Mouse (Mus musculus): ENCODE results near the gene Tas1r3.

Tas1r3 gene

DNA sequence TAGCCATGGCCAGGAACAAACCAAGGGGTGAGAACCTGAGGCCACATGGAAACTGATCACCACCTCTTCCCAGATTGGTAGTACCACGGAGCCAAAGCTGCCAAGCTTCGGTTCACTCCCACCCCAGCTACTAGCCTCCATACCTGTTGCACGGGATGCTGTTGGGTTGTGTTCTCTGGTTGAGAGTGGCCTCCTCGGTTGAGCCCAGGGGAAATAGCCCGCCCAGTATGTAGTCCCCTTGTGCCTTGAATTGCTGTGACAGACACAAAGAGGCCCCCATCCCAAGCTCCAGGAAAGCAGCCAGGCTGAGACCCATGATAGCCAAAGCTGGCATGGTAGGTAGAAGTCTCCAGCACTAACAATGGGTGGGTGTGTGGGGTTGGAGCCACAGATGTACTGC lies at the start of gene Tas1r3:
Tas1r3 (minus strand) TSS at position 362 of the 400 bp plus-strand sequence.
- no peak for DNase-seq (ENCODE audit: extremely low read depth, insufficient read length, low spot score)

DNA sequence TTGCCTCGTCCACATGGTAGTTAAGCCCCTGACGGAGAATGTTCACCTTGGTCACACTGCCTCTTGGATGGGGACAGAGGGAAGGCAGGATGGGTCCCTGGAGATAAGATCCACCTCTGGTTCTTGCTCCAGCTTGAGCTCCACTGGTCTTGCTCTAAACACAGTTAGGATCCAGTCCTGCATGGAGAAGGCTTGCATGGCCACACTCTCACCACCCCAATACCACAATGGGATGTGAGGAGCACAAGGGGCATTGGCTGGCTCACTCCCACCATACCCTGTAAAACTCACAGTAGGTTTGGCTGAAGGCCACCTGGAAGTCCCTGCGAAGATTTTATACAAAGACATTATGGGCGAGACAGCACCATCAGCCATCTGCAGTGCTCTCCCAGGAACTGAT lies 45.6 kb upstream of the Tas1r3 start:
- DNase-seq (ENCODE audit: extremely low read depth, insufficient read length, low spot score) = no peak

DNA sequence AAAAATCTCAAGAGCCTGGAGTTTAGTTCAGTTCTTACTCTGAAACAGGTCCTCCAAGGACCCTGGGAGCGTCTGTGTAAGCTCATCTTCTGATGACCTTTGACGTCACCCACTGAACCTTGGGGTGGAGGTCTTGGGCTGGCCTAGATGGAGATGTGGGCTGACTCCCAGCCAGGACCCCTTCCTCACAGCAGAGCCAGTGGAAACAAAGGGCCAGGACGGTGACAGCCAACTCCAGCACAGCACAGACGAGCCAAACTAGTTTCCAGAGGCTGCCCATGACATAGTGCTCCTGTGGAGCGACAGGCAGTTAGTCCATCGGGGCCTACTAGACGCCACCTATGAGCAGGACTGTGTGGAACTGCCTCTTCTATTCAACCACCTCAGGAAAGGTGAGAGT lies 45.1 kb upstream of the Tas1r3 start:
- DNase-seq (ENCODE audit: extremely low read depth, insufficient read length, low spot score) = no peak

DNA sequence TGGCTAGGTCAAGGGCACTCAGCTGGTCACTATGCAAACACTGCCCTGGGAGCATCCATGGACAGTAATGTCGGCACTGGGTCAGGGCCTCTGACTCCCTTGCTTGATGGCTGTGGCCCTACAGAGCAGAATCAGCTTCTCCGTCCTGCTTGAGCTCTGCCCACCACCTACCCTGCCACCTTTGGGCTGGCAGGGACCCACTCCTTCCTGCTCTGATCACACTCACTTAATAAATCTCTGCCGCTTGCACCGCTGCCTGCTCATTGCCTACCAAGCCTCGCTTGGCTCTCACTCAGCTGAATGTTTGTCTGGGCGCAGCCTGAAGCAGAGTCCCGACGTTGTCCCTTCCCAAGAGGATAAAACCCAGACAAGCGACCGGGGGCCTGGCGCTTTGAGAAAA lies 43.8 kb upstream of the Tas1r3 start:
- no peak for DNase-seq (ENCODE audit: extremely low read depth, insufficient read length, low spot score)

DNA sequence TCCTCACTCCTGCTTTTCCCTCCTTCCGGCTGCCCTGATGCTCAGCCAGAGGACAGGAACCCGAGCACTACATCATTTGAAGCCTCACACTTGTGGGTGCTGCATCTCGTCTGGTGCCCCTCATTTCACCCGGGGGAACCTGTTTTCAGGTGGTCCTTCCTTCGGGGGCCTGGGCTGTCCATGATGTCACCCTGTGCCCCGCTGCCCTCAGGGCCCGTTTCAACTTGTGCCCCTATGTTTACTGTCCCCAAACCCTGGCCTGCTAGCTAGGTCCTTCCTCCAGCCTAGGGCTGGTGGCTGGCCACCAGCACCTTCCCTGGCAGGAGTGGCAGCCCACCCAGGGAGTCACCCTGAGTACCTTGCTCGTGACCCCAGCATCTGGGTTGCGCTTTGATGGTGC lies 43.0 kb upstream of the Tas1r3 start:
- no peak for DNase-seq (ENCODE audit: extremely low read depth, insufficient read length, low spot score)

DNA sequence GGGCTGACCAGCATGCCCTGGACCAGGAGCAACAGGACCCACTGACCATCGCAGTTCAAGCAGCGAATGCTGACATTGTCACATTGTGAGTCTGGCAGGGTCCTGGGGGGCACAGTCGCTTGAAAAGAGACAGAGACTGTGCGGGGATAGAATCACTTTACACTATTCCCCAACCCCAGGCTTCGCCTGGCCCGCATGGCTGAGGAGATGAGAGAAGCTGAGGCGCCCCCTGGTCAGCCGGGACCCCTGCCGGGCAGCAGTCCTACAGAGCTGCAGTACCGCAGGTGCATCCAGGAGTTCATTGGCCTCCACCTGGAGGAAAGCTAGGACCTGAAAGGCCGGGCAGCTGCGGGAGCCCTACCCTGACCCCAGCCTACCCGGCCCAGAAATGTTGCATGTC lies 42.5 kb upstream of the Tas1r3 start:
- DNase-seq (ENCODE audit: extremely low read depth, insufficient read length, low spot score) = no peak

DNA sequence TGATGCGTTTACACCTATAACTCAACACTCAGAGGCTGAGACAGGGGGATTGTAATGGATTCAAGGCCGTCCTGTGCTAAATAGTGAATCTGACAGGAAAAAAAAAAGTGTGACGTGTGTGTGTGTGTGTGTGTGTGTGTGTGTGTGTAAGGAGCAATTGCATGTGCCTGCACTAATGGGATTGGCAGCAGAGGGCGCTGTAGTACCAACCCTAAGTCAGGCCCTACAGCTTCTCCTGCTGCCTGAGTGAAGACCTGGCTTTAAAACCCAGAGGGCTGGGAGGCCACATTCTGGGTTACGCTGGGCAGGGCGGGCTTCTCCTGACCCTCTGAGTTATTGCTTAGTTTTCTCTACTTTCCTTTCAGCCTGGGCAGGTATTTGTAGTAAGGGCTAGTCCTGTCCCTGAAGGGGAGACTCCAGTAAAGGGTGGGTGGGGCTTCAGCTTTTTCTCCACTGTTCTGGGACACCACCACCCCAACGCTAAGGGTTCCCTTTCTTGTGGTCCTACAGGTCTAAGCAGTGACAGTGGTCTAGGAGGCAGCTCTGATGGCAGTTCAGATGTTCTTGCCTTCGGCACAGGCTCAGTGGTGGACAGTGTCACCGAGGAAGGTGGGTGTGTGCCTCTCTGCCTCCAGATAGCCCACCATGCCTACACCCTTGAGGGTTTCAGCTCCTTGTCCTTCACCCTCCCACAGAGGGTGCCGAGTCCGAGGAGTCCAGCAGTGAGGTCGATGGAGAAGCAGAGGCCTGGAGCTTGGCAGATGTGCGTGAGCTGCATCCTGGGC lies 41.3 kb upstream of the Tas1r3 start:
- DNase-seq (ENCODE audit: extremely low read depth, insufficient read length, low spot score) = no peak

DNA sequence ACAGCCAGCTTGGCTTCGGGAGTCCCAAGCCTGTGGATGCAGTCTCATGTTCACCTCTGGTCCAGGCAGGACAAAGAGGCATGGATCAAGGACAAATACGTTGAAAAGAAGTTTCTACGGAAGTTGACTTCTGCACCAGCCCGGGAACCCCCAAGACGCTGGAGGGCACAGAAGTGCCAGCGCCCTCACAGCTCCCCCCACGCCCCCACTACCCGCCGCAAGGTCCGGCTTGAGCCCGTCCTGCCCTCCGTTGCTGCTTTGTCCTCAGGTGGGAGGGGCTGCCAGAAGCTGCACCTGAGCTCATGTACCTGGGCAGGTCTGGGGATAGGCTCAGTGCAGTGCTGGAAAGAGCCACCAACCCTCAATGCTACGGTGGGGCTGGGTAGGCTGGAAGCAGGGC lies 40.1 kb upstream of the Tas1r3 start:
- no peak for DNase-seq (ENCODE audit: extremely low read depth, insufficient read length, low spot score)

DNA sequence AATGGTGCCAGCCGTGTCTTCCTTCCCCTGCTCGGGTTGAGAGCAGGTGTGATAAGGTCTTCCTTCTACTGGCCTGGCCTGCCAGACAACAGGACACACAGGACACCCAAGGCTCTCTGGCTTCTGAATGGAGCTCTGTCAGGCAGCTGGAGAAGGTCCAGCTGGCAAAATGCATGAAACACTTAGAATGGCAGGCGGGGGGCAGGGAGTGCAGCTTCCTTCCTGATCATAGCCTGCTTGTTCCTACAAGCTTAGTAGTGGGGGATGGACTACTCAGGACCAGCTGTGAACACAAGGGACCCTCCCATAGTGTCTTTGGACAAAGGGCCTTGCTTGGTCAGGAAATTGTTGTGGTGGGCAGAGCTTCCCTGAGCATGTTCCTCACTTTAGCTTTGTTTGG lies 38.0 kb upstream of the Tas1r3 start:
- DNase-seq (ENCODE audit: extremely low read depth, insufficient read length, low spot score) = no peak

DNA sequence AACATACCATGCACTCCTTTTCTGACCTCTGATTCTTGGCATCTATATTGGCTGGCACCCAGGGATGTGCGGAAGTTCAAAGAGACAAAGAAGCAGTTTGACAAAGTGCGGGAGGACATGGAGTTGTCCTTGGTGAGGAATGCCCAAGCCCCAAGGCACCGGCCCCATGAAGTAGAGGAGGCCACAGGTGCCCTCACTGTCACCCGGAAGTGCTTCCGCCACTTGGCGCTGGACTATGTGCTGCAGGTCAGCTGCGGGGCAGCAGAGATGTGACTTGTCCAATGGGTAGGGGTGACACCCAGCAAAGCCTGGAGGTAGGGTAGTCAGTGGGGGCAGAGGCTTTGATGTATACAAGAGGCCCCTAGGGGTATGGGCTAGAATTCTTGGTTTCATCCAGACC lies 36.2 kb upstream of the Tas1r3 start:
- DNase-seq (ENCODE audit: extremely low read depth, insufficient read length, low spot score) = no peak

DNA sequence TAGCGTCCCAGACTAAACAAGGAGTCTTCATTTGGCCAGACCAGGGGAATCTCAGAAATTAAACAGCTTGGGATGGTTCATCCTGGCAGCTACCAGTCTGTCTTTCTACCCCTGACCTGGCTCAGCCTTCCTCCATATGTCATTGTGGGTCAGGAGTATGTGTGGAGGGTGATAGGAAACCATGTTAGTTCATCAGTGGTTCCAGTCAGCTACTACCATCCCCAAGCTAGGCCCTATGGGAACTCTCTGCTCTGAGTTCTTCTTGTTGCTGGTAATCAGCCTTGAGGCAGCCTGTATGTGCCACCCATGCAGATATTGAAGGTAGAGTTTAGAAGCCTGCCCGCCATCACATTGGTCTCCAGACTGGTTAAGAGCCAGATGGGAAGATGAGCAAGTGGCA lies 35.2 kb upstream of the Tas1r3 start:
- DNase-seq (ENCODE audit: extremely low read depth, insufficient read length, low spot score) = no peak

DNA sequence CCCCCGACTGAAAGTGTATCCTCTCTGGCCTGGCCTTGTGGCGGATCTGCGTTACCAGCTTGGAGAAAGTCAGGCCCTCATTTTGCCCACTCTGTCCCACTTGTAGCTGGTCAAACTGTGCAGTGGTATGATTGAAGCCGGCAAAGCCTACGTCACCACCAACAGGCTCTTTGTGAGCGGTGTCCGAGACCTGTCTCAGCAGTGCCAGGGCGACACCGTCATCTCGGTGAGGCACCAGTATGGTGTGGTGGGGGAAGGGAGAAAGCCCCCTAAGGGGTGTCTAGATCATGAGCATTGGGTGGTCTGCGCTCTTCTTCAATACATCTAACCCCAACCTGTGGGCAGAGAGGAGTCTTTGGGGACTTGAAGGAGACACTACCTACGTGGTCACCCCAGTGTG lies 33.3 kb upstream of the Tas1r3 start:
- no peak for DNase-seq (ENCODE audit: extremely low read depth, insufficient read length, low spot score)

DNA sequence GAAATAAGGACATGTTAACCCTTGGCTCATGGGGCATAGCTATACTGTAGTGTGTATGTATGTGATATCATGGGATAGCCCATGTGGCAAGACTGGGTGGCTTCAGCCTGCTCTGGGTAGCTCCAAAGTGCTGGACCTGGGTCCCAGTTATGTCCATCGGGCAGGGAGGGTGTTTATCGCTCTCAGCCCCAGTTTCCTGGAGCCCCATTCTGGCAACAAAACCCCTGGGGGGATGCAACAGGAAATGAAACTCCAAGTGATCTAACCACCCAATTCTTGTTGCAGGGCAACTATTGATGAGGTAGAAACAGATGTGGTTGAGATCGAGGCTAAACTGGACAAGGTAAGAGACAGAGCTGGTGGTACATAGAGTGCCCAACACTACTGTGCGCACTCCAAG lies 32.7 kb upstream of the Tas1r3 start:
- DNase-seq (ENCODE audit: extremely low read depth, insufficient read length, low spot score) = no peak

DNA sequence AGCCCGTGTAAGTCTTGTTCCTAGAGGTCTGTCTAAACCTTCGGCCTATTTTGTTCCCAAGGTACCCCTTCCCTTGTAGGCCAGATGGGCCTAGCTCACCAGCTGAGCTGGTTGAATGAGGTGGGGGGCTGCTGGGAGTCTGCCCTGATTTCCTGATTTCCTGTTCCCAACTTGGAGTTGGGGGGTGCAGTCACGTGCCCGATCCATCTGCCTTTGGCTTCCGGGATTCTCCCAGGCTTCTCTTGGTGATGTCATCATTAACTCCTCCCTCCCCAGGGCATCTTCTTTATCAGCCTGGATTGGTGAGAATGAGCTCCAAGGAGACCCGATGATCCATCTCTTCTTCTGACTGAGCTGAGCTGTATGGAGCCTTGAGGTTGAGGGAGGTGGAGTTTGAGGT lies 32.1 kb upstream of the Tas1r3 start:
- no peak for DNase-seq (ENCODE audit: extremely low read depth, insufficient read length, low spot score)

DNA sequence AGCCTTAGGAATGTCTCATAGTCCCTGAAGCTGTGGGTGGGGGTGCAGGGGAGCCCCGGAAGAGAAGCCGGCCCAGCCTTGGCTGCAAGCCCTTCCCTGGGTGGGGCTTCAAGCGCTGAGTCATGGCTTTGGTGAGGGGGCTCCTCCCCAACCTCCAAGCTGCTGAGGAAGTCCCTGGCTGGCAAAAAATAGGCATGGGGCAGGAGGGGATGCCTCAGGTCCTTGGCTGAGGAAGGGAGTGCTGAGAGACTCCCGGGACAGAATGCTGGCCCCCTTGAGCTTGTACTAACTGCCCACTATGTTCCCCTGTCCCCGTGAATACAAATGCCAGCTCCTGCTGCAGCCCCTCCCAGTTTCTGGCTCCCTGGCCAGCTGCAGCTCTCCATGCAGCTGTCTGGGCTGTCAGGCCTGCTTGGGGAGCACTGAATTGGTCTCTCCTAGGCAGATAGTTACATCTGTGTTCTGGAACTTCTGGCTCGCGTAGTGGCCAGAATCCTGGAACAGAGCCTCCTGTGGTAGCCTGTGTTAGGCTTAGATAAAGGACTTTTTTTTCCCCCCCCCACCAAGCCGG lies 31.2 kb upstream of the Tas1r3 start:
- DNase-seq (ENCODE audit: extremely low read depth, insufficient read length, low spot score) = peak; percentile 81

DNA sequence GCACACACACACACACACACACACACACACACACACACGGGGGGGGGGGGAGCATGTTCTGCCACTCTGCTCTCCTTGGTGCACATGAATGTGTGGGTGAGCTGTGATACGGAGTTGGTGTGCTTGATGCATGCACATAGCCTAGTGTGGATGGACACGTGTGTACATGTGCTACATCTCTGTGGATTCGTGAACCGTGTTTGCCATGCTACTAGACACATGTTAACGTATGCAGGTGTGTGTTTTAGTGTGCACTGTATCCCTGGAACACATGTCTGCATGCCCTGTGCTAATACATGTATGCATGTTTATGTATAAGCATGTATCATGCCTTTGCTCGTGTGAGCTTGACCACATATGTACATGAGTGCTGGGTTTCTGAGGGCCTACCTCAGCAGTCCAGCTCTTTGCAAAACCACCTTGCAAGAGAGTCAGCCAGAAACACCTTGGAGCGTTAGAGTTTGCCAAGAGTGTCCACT lies 30.1 kb upstream of the Tas1r3 start:
- no peak for DNase-seq (ENCODE audit: extremely low read depth, insufficient read length, low spot score)

DNA sequence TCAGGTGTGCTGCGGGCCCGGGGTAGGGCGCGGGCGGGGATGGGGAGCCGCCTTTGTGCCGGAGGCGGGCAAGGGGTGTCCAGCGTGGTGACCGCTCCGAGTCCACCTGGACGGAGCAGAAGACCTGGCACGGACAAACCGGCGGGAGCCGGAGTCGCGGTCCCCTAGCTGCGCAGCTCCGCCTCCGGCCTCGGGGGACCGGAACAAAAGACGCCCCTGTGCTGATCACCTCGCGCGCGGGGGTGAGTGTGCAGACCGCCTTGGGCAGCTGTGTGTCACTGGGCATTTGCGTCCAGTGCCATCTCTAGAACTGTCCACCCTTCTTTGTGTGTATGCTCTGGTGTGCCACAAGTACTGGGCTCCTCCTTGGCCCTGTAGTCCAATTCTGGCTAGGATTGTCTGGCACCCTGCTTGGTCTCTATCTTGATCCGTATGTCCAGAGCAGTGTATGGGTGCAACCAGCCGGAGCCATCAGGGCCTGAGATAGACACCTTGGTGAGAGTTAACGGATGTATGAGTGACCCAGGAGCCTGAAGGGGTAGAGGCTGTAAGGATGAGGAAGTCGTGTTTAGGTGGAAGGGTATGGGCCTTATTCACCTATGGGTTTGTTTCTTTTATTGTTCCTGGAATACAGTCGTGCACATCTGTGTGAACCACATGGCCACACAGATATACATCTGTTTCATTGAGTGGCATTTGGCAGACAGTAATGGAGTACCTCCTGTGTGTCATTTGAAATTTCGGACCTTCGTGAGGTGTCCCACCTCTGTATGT lies 29.5 kb upstream of the Tas1r3 start:
- peak; percentile 61 for DNase-seq (ENCODE audit: extremely low read depth, insufficient read length, low spot score)

DNA sequence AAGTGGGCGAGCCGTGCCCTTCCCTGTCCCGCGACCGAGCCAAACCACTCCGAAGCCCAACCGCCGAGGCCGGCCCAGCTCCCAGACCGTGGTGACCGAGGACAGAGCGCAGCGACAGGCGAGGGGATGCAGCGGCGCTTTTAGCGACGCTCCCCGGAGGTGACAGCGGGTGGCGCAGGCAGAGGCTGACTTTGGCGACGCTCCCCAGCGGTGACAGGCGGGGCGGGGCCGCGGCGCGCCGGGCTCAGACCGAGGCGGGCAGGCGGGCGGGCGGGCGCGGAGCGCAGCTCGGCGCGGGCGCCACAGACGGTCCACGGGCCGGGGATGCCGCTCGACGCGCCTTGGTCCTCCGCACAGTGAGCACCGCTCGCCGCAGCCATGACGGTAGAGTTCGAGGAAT lies 28.9 kb upstream of the Tas1r3 start:
- peak; percentile 80 for DNase-seq (ENCODE audit: extremely low read depth, insufficient read length, low spot score)

DNA sequence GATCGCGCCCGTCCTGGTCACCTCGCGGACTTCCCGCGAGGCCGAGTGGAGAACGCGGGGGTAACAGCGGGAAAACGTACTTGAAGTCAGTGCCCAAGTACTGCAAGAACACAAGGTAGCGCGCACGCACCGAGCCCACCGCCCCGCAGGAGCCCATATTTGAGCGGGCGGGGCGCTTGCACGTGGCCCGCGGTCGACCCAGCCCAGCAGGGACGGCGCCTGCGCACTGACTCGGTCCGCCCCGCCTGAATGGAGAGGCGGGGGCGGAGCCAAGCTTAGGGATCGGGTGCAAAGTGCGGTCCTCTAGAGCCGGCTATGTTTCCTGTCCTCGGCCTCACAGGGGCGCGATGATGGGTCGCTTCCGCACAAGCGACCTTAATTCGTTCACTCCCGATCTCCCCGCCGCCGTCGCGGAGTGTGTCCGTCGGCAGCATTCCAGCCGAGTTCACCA lies 28.4 kb upstream of the Tas1r3 start, which contains the start of the genes Pusl1 and Acap3:
Pusl1 (minus strand) TSS at position 231 of the 451 bp plus-strand sequence.
Acap3 (plus strand) TSS at position 272 of the 451 bp plus-strand sequence.
- DNase-seq (ENCODE audit: extremely low read depth, insufficient read length, low spot score) = peak; percentile 89

DNA sequence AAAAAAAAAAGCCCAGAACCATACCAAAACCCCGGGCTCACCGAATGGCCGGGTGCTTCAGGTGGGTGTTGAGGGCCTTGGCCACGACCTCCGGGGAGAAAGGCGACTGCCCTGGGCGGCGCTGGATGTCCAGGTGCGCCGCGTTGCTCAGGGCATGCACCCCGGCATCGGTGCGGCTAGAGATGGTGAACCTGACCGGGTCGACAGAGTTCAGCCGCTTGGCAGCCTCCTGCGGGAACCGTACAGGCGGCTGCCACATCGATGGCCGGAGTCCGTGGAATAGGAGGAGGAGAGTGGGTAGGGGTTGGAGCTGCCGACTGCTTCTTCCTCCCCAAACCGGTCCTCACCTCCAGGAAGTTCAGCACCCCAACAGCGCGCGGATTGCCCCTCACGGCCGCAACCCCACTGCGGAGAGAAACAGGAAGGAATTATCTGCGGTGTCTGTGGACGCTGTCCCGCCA lies 27.9 kb upstream of the Tas1r3 start:
- DNase-seq (ENCODE audit: extremely low read depth, insufficient read length, low spot score) = no peak

DNA sequence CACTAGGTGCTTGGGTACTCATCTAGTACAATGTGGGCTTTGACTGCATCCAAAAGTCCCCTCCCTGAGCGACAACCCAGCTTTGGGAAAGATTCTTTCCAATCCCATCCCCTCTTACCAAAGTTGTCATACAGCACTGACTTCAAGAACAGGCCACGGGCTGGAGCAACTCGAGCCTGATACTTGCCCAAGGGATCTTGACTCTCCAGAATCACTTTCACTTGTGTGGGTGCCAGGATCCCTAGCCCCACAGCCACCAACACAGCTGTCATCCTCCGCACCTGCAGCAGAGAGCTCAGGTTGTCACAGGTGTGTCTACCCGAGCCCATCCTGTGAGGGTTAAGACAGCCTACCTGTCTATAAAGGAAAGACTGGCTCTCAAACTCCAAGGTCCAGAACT lies 26.2 kb upstream of the Tas1r3 start:
- no peak for DNase-seq (ENCODE audit: extremely low read depth, insufficient read length, low spot score)
